Mouse (Mus musculus): Measurements from ENCODE around the gene Sohlh2. TPM values are rescaled to one million over a fixed set of nuclear protein-coding genes. Genes with fewer than 3 reads are reported as not detected.

The Sohlh2 gene
- polyA plus RNA-seq, 1 experiment from 2014 or later, result not detected

GRCm38 (mm10) chr3:55222502-55222901, 40.7 kb downstream of the Sohlh2 start:
- Histone ChIP-seq H3K36me3 (ENCODE audit: control insufficient read depth, insufficient read depth, low read length) (no peaks in the 10 kb centered on the region), H3K4me1 (ENCODE audit: control insufficient read depth, insufficient read depth, low read length) (peaks cover 10% of the 10 kb centered on the region; the same call in 1 of the 2 replicates), H3K9ac (ENCODE audit: low read length) (no peak overlapping the region), H3K4me2 (ENCODE audit: low read length) (no peak overlapping the region), H3K4me3 (ENCODE audit: low read depth, low read length) (no peak overlapping the region), H3K27me3 (replicated peaks; ENCODE audit: control insufficient read depth, insufficient read depth, low read length) (no peaks in the 10 kb centered on the region), H3K27ac (ENCODE audit: low read depth, low read length) (no peak overlapping the region), H3K9me3 (replicated peaks; ENCODE audit: control insufficient read depth, low read length) (no peaks in the 10 kb centered on the region)
- WGBS, result 89% methylated on average over 2 of the region's 2 CpGs
- DNase-seq (ENCODE audit: low spot score), result no peak
- no peak for ATAC-seq

DNA sequence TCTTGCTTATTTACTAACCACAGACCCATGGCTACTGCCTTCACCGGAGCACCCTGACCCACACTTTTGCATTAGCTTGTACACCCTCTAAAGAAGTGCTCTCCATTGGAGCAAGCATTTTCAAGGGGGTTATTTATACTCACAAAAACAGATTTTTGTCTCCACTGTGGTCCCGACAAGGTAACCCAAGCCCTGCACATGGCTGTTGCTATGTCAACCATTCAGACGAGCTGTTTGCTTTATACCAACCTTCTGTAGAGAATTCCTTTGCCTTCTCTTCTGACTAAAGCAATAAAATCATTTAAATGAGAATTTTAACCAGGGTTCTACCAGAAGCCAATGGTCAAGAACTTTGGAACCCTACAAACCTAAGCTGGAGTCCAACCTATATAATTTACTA, 42.0 kb downstream of the Sohlh2 start:
- Histone ChIP-seq H3K4me2 (ENCODE audit: low read length) (no peak overlapping the region), H3K9me3 (replicated peaks; ENCODE audit: control insufficient read depth, low read length) (no peaks in the 10 kb centered on the region), H3K4me1 (ENCODE audit: control insufficient read depth, insufficient read depth, low read length) (peaks cover 10% of the 10 kb centered on the region; the same call in 1 of the 2 replicates), H3K27me3 (replicated peaks; ENCODE audit: control insufficient read depth, insufficient read depth, low read length) (no peaks in the 10 kb centered on the region), H3K27ac (ENCODE audit: low read depth, low read length) (no peak overlapping the region), H3K4me3 (ENCODE audit: low read depth, low read length) (no peak overlapping the region), H3K9ac (ENCODE audit: low read length) (no peak overlapping the region), H3K36me3 (ENCODE audit: control insufficient read depth, insufficient read depth, low read length) (no peaks in the 10 kb centered on the region)
- DNase-seq (ENCODE audit: low spot score) (no peak), ATAC-seq (no peak)
- WGBS, result 71% methylated on average over 3 of the region's 3 CpGs

GRCm38 (mm10) chr3:55226501-55227213, 44.8 kb downstream of the Sohlh2 start:
- H3K27me3 ChIP-seq (replicated peaks; ENCODE audit: control insufficient read depth, insufficient read depth, low read length), result no peaks in the 10 kb centered on the region
- H3K9me3 ChIP-seq (replicated peaks; ENCODE audit: control insufficient read depth, low read length), result no peaks in the 10 kb centered on the region
- no peak overlapping the region for H3K27ac ChIP-seq (ENCODE audit: low read depth, low read length)
- DNase-seq (ENCODE audit: low spot score) (peak; percentile 81), ATAC-seq (peak; percentile 88)
- peaks cover 10% of the 10 kb centered on the region; the same call in 1 of the 2 replicates for H3K4me1 ChIP-seq (ENCODE audit: control insufficient read depth, insufficient read depth, low read length)
- H3K36me3 ChIP-seq (ENCODE audit: control insufficient read depth, insufficient read depth, low read length), result no peaks in the 10 kb centered on the region
- H3K9ac ChIP-seq (ENCODE audit: low read length), result no peak overlapping the region; the same call in 1 of the 2 replicates
- peak overlapping the region; percentile 46 for H3K4me2 ChIP-seq (ENCODE audit: low read length)
- peak overlapping the region; percentile 17 for H3K4me3 ChIP-seq (ENCODE audit: low read depth, low read length)
- WGBS, result 17% methylated on average over 18 of the region's 18 CpGs

GRCm38 (mm10) chr3:55227214-55227581, 45.4 kb downstream of the Sohlh2 start:
- Histone ChIP-seq H3K27me3 (replicated peaks; ENCODE audit: control insufficient read depth, insufficient read depth, low read length) (no peaks in the 10 kb centered on the region), H3K9ac (ENCODE audit: low read length) (no peak overlapping the region; the same call in 1 of the 2 replicates), H3K27ac (ENCODE audit: low read depth, low read length) (no peak overlapping the region), H3K4me2 (ENCODE audit: low read length) (peak overlapping the region; percentile 46), H3K9me3 (replicated peaks; ENCODE audit: control insufficient read depth, low read length) (no peaks in the 10 kb centered on the region), H3K36me3 (ENCODE audit: control insufficient read depth, insufficient read depth, low read length) (no peaks in the 10 kb centered on the region), H3K4me3 (ENCODE audit: low read depth, low read length) (no peak overlapping the region), H3K4me1 (ENCODE audit: control insufficient read depth, insufficient read depth, low read length) (peaks cover 10% of the 10 kb centered on the region; the same call in 1 of the 2 replicates)
- DNase-seq (ENCODE audit: low spot score), result no peak
- ATAC-seq, result no peak; the same call in 1 of the 2 replicates
- 17% methylated on average over 4 of the region's 4 CpGs for WGBS

DNA sequence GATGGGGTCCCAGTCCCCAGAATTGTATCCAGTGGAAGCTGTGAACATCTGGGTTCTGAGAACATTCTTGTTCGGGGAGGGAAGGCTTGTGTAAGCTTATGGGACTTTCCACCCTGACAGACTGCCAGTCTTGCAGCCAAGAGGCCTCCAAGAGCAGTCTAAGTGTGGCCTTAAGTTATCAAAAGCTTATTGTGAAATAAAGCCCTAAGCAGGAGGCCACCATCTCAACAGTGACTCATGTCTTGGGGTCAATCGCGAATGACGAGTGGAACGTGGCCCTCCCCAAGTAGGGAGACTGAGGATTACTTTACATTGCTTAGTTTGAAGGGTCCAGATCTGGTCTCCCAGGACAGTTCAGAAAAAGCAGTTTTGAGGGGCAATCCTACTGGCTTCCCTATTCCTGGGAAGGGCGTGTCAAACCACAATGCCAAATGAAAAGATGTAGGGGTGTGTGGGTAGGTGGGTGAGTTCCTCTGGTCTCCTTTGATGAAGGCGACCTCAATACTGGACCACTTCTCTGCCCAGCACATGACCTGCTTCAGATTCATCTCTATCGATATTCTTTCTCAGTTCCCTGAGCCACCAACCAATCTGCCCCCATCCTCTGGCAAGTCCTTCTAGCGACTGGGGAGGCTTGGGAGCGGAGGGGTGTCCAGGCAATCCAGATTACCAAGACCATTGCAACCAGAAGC, 60.0 kb downstream of the Sohlh2 start, which contains the start of gene Dclk1:
Gene Dclk1, plus strand, starts transcription at position 635 of the 692 bp plus-strand sequence.
- Histone ChIP-seq H3K4me1 (ENCODE audit: control insufficient read depth, insufficient read depth, low read length) (peaks cover 11% of the 10 kb centered on the region), H3K36me3 (ENCODE audit: control insufficient read depth, insufficient read depth, low read length) (peaks cover under 1% of the 10 kb centered on the region; the same call in 1 of the 2 replicates), H3K4me3 (ENCODE audit: low read depth, low read length) (peak within 1 kb of the TSS; percentile 75), H3K27me3 (replicated peaks; ENCODE audit: control insufficient read depth, insufficient read depth, low read length) (no peaks in the 10 kb centered on the region), H3K27ac (ENCODE audit: low read depth, low read length) (peak within 1 kb of the TSS; percentile 98), H3K9me3 (replicated peaks; ENCODE audit: control insufficient read depth, low read length) (no peaks in the 10 kb centered on the region), H3K9ac (ENCODE audit: low read length) (peak within 1 kb of the TSS; percentile 97), H3K4me2 (ENCODE audit: low read length) (peak within 1 kb of the TSS; percentile 67)
- WGBS, result 31% methylated on average over 10 of the region's 10 CpGs
- ATAC-seq, result no peak; the same call in 1 of the 2 replicates
- no peak for DNase-seq (ENCODE audit: low spot score)

DNA sequence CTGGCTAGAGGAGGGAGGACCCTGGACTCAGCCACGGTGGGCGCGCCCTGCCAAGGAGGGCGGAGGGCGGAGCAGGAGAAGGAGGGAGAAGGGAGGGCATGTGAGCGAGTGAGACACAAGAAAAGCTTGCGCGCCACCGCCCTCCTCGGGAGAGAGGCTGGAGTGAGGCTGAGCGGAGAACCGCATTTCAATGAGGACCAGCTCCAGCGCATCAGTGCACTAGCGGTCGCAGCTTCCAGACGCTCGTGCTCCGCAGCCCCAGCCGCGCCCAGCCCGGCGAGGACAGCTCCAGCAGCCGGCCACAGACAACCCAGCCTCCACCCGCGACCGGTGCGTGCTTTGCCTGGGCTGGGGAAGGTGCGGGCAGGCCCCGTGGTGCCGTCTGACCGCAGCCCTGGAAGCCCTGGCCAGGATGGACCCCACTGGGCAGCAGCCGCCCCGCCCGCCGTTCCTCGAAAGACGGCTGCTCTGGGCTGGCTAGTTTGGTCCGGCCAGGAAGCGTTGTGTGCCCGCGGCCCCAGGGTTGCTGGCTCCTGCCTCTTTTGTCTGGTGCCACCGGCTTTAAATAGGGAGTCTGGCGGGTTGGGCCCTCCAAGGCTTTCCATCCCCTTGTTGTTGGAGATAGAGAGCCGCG, 60.7 kb downstream of the Sohlh2 start:
- H3K27ac ChIP-seq (ENCODE audit: low read depth, low read length), result peak overlapping the region; percentile 98
- ATAC-seq (peak; percentile 95), DNase-seq (ENCODE audit: low spot score) (peak; percentile 96)
- peaks cover 7% of the 10 kb centered on the region; the same call in 1 of the 2 replicates for H3K36me3 ChIP-seq (ENCODE audit: control insufficient read depth, insufficient read depth, low read length)
- H3K27me3 ChIP-seq (replicated peaks; ENCODE audit: control insufficient read depth, insufficient read depth, low read length), result no peaks in the 10 kb centered on the region
- peaks cover 11% of the 10 kb centered on the region for H3K4me1 ChIP-seq (ENCODE audit: control insufficient read depth, insufficient read depth, low read length)
- WGBS, result under 1% methylated on average over 38 of the region's 45 CpGs
- H3K4me3 ChIP-seq (ENCODE audit: low read depth, low read length), result peak overlapping the region; percentile 75
- H3K4me2 ChIP-seq (ENCODE audit: low read length), result peak overlapping the region; percentile 67
- H3K9me3 ChIP-seq (replicated peaks; ENCODE audit: control insufficient read depth, low read length), result no peaks in the 10 kb centered on the region
- H3K9ac ChIP-seq (ENCODE audit: low read length), result peak overlapping the region; percentile 97

DNA sequence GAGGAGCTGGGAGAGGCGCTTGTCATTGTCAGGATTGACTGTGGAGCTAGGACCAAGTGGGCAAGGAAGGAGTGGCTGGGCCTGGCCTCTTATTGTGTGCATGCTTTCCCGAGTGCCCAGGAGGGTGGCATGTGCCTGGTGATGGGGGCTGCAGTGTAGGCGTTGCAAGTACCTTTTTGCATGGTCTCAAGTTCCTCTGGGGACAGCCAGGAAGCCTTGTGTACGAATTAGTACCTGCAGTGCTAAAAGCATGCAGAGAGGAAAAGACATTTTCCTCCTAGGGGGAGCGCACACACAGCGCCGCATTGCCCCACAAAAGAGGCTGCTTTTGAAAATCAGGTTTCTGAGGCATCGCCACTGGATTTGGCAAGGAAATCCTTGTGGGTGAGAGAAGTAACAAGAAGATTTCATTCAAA, 61.2 kb downstream of the Sohlh2 start:
- Histone ChIP-seq H3K4me2 (ENCODE audit: low read length) (peak overlapping the region; percentile 67), H3K9ac (ENCODE audit: low read length) (peak overlapping the region; percentile 97), H3K4me1 (ENCODE audit: control insufficient read depth, insufficient read depth, low read length) (peaks cover 14% of the 10 kb centered on the region), H3K9me3 (replicated peaks; ENCODE audit: control insufficient read depth, low read length) (no peaks in the 10 kb centered on the region), H3K27me3 (replicated peaks; ENCODE audit: control insufficient read depth, insufficient read depth, low read length) (no peaks in the 10 kb centered on the region), H3K27ac (ENCODE audit: low read depth, low read length) (peak overlapping the region; percentile 98), H3K4me3 (ENCODE audit: low read depth, low read length) (peak overlapping the region; percentile 75), H3K36me3 (ENCODE audit: control insufficient read depth, insufficient read depth, low read length) (peaks cover 12% of the 10 kb centered on the region)
- under 1% methylated on average over 8 of the region's 8 CpGs for WGBS
- ATAC-seq (peak; percentile 69), DNase-seq (ENCODE audit: low spot score) (peak; percentile 60)

DNA sequence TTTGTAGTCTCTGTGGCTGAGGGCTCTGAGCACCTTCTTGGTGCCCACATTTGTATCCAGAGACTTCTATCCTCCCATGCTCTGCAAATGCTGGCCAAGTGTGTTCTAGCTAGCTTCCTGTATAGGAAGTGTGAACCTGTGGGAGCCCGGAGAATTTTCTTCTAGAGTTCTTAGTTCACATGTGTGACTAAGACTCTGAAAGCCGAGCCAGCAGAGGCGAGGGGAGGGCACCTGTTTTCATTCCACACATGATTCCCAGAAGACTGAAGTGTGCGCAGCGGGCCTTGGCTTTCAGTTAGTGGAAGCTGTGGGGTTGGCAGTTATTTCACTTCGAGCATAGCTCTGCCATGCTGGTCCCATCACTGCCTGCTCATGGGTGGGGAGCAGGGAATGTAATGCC, 62.3 kb downstream of the Sohlh2 start:
- DNase-seq (ENCODE audit: low spot score), result peak; percentile 37
- Histone ChIP-seq H3K4me3 (ENCODE audit: low read depth, low read length) (peak overlapping the region; percentile 75), H3K36me3 (ENCODE audit: control insufficient read depth, insufficient read depth, low read length) (peaks cover 21% of the 10 kb centered on the region), H3K4me1 (ENCODE audit: control insufficient read depth, insufficient read depth, low read length) (peaks cover 21% of the 10 kb centered on the region), H3K27ac (ENCODE audit: low read depth, low read length) (no peak overlapping the region), H3K4me2 (ENCODE audit: low read length) (peak overlapping the region; percentile 67), H3K9me3 (replicated peaks; ENCODE audit: control insufficient read depth, low read length) (no peaks in the 10 kb centered on the region), H3K27me3 (replicated peaks; ENCODE audit: control insufficient read depth, insufficient read depth, low read length) (no peaks in the 10 kb centered on the region), H3K9ac (ENCODE audit: low read length) (peak overlapping the region; percentile 97)
- WGBS, result 57% methylated on average over 6 of the region's 6 CpGs
- no peak for ATAC-seq

Measured in forebrain, embryonic 14.5 days (tissue).